In the genomic region with DNA sequence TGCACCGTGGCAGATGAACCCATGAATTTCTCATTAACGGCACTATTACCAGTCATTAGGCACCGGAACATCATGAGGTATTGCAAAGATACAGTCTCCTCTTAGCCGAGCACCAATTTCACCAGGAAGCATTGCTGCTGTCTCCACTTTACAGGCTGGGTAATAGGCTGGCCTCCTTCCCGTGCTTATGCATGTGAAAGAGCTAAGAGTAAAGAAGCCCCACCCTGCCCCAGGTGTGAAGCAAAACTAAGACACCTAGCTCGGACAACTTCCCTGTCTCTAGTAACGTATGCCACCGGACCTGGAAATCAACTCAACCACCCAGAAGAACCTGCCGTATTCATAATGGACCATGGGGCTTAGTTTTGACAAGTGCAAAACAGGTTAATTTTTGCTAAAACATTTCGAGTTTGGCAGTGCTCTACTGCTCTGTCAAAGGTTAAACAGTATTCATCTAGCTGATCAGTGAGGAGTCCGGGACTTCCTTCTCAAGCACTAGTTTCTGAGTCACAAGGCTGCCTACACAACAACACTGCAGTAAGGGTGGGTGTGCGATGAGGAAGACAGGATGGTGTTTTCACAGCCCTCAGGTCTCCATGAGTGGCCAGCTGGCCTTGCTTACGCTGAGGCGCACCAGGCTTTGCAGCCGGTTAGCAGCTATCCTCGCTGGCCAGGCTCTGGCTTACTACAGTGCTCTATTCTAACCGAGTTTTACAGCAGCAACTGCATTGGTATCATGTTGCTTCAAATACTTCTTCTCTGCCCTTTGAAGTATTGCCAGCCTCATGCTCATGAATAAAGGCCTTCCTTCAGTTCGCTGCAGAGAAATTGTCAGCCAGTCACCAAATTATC, we compare ENCODE assay signal across 8 mouse cellular contexts.
A peak's percentile ranks its signal among the peaks of the same experiment; 100 is the strongest.
DNase-seq lines count a peak whose midpoint lies in the region; ATAC-seq lines count a peak whose summit lies in the region.

No protein-coding gene starts in this region.

- 53% methylated on average over 18 of the region's 18 CpGs for WGBS in forebrain, embryonic 14.5 days

- H3K27ac ChIP-seq in forebrain, embryonic 14.5 days (ENCODE audit: low read depth, low read length), result peak overlapping the region; percentile 36

- no peaks in the 10 kb centered on the region for H3K27me3 ChIP-seq in forebrain, embryonic 14.5 days (replicated peaks; ENCODE audit: control insufficient read depth, insufficient read depth, low read length)

- H3K36me3 ChIP-seq in forebrain, embryonic 14.5 days (ENCODE audit: control insufficient read depth, insufficient read depth, low read length), result no peaks in the 10 kb centered on the region

- H3K9me3 ChIP-seq in forebrain, embryonic 14.5 days (replicated peaks; ENCODE audit: control insufficient read depth, low read length), result no peaks in the 10 kb centered on the region

- H3K9ac ChIP-seq in forebrain, embryonic 14.5 days (ENCODE audit: low read length), result peak overlapping the region; percentile 25; the same call in 1 of the 2 replicates

- peak; percentile 33 for ATAC-seq in forebrain, embryonic 14.5 days
- ATAC-seq in monocyte, adult 5-6 weeks (replicated peaks; ENCODE audit: insufficient number of reproducible peaks, low FRiP score, low TSS enrichment, poor library complexity, severe bottlenecking), result no peak

- intact Hi-C loops in left cerebral cortex, postnatal 36 days (cut with DNase I), result no loop called here

- H3K4me2 ChIP-seq in forebrain, embryonic 14.5 days (ENCODE audit: low read length), result no peak overlapping the region

- peak; percentile 18 to 38 for DNase-seq in kidney, adult 8-10 months
- DNase-seq in kidney, postnatal 10 days, result no peak
- peak; percentile 22 to 44 for DNase-seq in adrenal gland, postnatal 36 days
- peak; percentile 77 for DNase-seq in forebrain, embryonic 14.5 days (ENCODE audit: low spot score)
- DNase-seq in left cerebral cortex, postnatal 36 days (ENCODE audit: low spot score in 2 of 2), result peak; percentile 31 to 41
- no peak for DNase-seq in MN1 (ENCODE audit: low spot score)
- DNase-seq in cerebellum, adult 8-10 months, result no peak

- H3K4me3 ChIP-seq in forebrain, embryonic 14.5 days (ENCODE audit: low read depth, low read length), result no peak overlapping the region

- peaks cover 28% of the 10 kb centered on the region for H3K4me1 ChIP-seq in forebrain, embryonic 14.5 days (ENCODE audit: control insufficient read depth, insufficient read depth, low read length)

Comparison
In these comparisons a context has a peak if more than half of its experiments do, and no peak if none do; other contexts are left out.
1. DNase-seq: peak in kidney, adult 8-10 months (2 of 2), adrenal gland, postnatal 36 days (2 of 2), forebrain, embryonic 14.5 days (single experiment) and left cerebral cortex, postnatal 36 days (2 of 2); none in kidney, postnatal 10 days (single experiment), MN1 (single experiment) and cerebellum, adult 8-10 months (single experiment).